Mouse (Mus musculus) stomach, postnatal 0 days (tissue): ENCODE data around the gene Crtc1. TPM values are rescaled to one million over a fixed set of nuclear protein-coding genes. Genes with fewer than 3 reads are reported as not detected.

ENCODE experiments used
- ATAC-seq: fragments of 200-750 bp; cut with Nextera tagmentation; 2 replicates; pipeline ENCODE4 v1.8.0; 2017; ENCODE audit not compliant: low FRiP score, low TSS enrichment
- DNase-seq: peaks from one replicate; pipeline ENCODE4 v3.0.0-alpha.2; 2016; ENCODE audit warnings: low spot score
- H3K27ac ChIP-seq: fragments of 300-500 bp; sonication (generic); replicated peaks from 2 replicates; pipeline ENCODE4 v1.5.1; 2014; ENCODE audit warnings: mild to moderate bottlenecking, control low read depth
- H3K27me3 ChIP-seq: fragments of 300-500 bp; sonication (generic); 2 replicates; pipeline ENCODE4 v1.6.1; 2014; ENCODE audit warnings: low read length; ENCODE audit not compliant: control insufficient read depth, insufficient read depth
- H3K36me3 ChIP-seq: fragments of 300-500 bp; sonication (generic); 2 replicates; pipeline ENCODE4 v1.6.1; 2014; ENCODE audit warnings: low read length, mixed read lengths; ENCODE audit not compliant: control insufficient read depth, insufficient read depth
- H3K4me1 ChIP-seq: fragments of 300-500 bp; sonication (generic); replicated peaks from 2 replicates; pipeline ENCODE4 v1.6.1; 2014; ENCODE audit warnings: antibody characterized with exemption; ENCODE audit not compliant: control insufficient read depth, insufficient read depth
- H3K4me2 ChIP-seq: fragments of 300-500 bp; sonication (generic); replicated peaks from 2 replicates; pipeline ENCODE4 v1.6.1; 2014; ENCODE audit warnings: low read depth, mild to moderate bottlenecking, control low read depth, moderate library complexity
- H3K4me3 ChIP-seq: fragments of 300-500 bp; sonication (generic); 2 replicates; pipeline ENCODE4 v1.5.1; 2014; ENCODE audit warnings: low read depth, low read length, control low read depth
- H3K9ac ChIP-seq: fragments of 300-500 bp; sonication (generic); 2 replicates; pipeline ENCODE4 v1.6.1; 2014; ENCODE audit warnings: mild to moderate bottlenecking, low read length, control low read depth, mixed read lengths
- H3K9me3 ChIP-seq: fragments of 300-500 bp; sonication (generic); 2 replicates; pipeline ENCODE4 v1.6.1; 2016; ENCODE audit warnings: low read length; ENCODE audit not compliant: control insufficient read depth
- CTCF ChIP-seq: IDR thresholded peaks from 2 replicates; pipeline ENCODE4 v1.5.1; 2016; ENCODE audit warnings: antibody characterized with exemption, low read depth, mild to moderate bottlenecking, moderate library complexity
- EP300 ChIP-seq: optimal IDR thresholded peaks from 2 replicates; pipeline ENCODE3; 2016; ENCODE audit warnings: antibody characterized with exemption
- WGBS: fragments of 180-500 bp; shearing (Covaris S2); extraction: QIAGEN DNeasy Blood & Tissue Kit; methylation state at CpG from one replicate; pipeline ENCODE4 v1.1.7; 2014; 5-methylcytosine and 5-hydroxymethylcytosine counted together
- polyA plus RNA-seq: library from polyadenylated mRNA; unstranded; fragments of >200 nt; fragmentation: Nextera tagmentation; extraction: Ambion mirVana; gene quantifications from 2 replicates; pipeline ENCODE4 v1.2.1, GENCODE M21; 2015

The Crtc1 gene
- polyA plus RNA-seq, 1 experiment from 2014 or later, result 8.0 TPM

GRCm38 (mm10) chr8:70453852-70454251 is 14.5 kb upstream of the Crtc1 start:
- H3K4me2 ChIP-seq, result no peak overlapping the region
- DNase-seq (no peak), ATAC-seq (peak; percentile 33; the same call in 1 of the 2 replicates)
- H3K9me3 ChIP-seq, result no peaks in the 10 kb centered on the region
- no peaks in the 10 kb centered on the region; the same call in 1 of the 2 replicates for H3K4me1 ChIP-seq
- 64% methylated on average over 5 of the region's 5 CpGs for WGBS
- no peak for TF ChIP-seq CTCF
- TF ChIP-seq EP300, result no peak
- peak overlapping the region; percentile 81 for H3K27ac ChIP-seq
- H3K36me3 ChIP-seq, result peaks cover 11% of the 10 kb centered on the region; the same call in 1 of the 2 replicates
- H3K27me3 ChIP-seq, result no peaks in the 10 kb centered on the region
- H3K4me3 ChIP-seq, result no peak overlapping the region
- 0 out of 2 replicates have a peak overlapping the region, but pooled peaks have one; percentile 4 for H3K9ac ChIP-seq

GRCm38 (mm10) chr8:70452196-70452966 is 13.0 kb upstream of the Crtc1 start:
- no peak for DNase-seq
- Histone ChIP-seq H3K27ac (no peak overlapping the region), H3K4me1 (no peaks in the 10 kb centered on the region; the same call in 1 of the 2 replicates), H3K36me3 (peaks cover 11% of the 10 kb centered on the region; the same call in 1 of the 2 replicates), H3K4me3 (no peak overlapping the region), H3K9me3 (no peaks in the 10 kb centered on the region), H3K9ac (no peak overlapping the region), H3K27me3 (no peaks in the 10 kb centered on the region), H3K4me2 (no peak overlapping the region)
- peak; percentile 24; the same call in 1 of the 2 replicates for ATAC-seq
- 70% methylated on average over 52 of the region's 52 CpGs for WGBS
- TF ChIP-seq EP300 (no peak), CTCF (peak; percentile 20; the same call in 1 of the 2 replicates)

GRCm38 (mm10) chr8:70447639-70448420 is 8.5 kb upstream of the Crtc1 start:
- Histone ChIP-seq H3K4me2 (no peak overlapping the region), H3K36me3 (peaks cover 11% of the 10 kb centered on the region; the same call in 1 of the 2 replicates), H3K9ac (no peak overlapping the region), H3K4me1 (no peaks in the 10 kb centered on the region), H3K9me3 (no peaks in the 10 kb centered on the region), H3K4me3 (no peak overlapping the region), H3K27ac (peak overlapping the region; percentile 56), H3K27me3 (no peaks in the 10 kb centered on the region)
- DNase-seq, result peak; percentile 29
- WGBS, result 53% methylated on average over 18 of the region's 19 CpGs
- ATAC-seq, result peak; percentile 27; the same call in 1 of the 2 replicates
- peak; percentile 50 for TF ChIP-seq CTCF
- TF ChIP-seq EP300, result no peak

- WGBS, result 59% methylated on average over 1 of the region's 1 CpGs
- Histone ChIP-seq H3K27ac (no peak overlapping the region), H3K36me3 (peaks cover 4% of the 10 kb centered on the region; the same call in 1 of the 2 replicates), H3K4me2 (no peak overlapping the region), H3K4me3 (no peak overlapping the region), H3K27me3 (no peaks in the 10 kb centered on the region), H3K9ac (no peak overlapping the region), H3K4me1 (no peaks in the 10 kb centered on the region), H3K9me3 (no peaks in the 10 kb centered on the region)
- TF ChIP-seq CTCF, result no peak
- TF ChIP-seq EP300, result no peak
- no peak for DNase-seq
- ATAC-seq, result no peak
These were observed 6.6 kb upstream of the Crtc1 start for GRCm38 (mm10) chr8:70445988-70446387.

- ATAC-seq (no peak), DNase-seq (no peak)
- no peaks in the 10 kb centered on the region for H3K9me3 ChIP-seq
- 85% methylated on average over 4 of the region's 4 CpGs for WGBS
- no peak for TF ChIP-seq CTCF
- no peak for TF ChIP-seq EP300
- H3K4me3 ChIP-seq, result no peak overlapping the region
- no peaks in the 10 kb centered on the region for H3K4me1 ChIP-seq
- no peak overlapping the region for H3K9ac ChIP-seq
- no peak overlapping the region for H3K27ac ChIP-seq
- no peak overlapping the region for H3K4me2 ChIP-seq
- H3K36me3 ChIP-seq, result no peaks in the 10 kb centered on the region
- no peaks in the 10 kb centered on the region for H3K27me3 ChIP-seq
These were observed 3.9 kb upstream of the Crtc1 start for GRCm38 (mm10) chr8:70443326-70443725.
